Mouse (Mus musculus) cerebellum, adult 9-11 months (tissue): Measurements from ENCODE around the gene Tlcd1.

Source experiments
- DNase-seq: peaks from one replicate; pipeline ENCODE4 v3.0.0; 2022

The Tlcd1 gene

DNA sequence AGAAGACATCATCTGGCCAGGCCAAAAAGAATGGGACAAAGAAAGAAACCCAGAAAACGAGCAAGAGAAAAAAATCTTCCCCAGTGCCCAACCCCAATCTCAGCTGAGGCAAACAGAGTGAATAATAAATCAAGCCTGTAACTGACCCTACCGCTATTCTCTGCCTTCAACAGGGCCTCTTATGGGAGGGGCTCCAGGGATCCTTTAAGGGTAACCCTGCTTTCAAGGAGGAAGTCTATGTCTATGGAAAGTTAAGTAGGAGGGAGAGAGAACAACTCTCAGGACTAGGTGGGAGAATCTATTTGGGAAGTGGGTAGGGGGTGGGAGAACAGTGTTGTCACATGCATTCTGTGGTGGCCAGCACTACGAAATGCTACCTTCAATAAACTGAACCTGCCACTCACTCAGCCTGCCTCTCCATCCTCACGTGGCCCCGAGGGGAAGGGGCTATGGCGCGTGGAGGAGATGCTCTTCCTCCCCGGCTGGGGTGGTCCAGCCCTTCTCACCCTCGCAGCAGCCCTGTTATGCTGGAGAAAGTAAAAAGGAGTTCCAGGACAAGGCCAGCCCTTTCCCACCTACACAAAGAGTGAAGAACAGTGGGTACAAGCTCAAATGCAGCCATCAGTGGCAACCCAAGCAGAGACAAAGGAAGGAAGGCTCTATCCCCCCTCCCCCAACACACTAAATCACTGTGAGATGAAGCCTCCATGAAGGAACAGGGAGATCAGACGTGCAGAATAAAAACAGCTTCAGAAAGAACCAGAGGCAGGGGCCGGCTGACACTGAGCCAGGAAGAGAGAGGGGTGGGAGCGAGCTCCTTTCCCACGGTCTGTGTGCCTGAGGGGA is 29.1 kb downstream of the Tlcd1 start:
- DNase-seq, result no peak

DNA sequence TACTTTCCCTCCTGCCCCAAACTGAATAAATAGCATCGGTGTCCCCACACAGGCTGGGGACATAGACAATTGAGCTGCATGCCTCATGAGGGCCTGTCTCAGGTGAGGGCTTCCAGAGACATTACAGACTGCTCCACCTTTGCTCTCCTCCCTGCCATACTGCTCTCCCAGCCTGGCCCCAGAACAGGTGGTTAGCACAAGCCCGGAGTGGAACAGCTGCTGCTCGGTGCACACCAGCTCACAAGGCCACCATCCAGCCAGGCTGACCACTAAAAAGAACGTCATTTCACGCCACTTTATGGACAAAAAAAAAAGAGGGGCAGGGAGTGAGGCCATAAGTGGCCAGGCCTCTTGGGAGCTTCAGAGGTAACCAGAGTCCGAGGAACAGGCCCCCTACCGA is 30.7 kb downstream of the Tlcd1 start:
- no peak for DNase-seq

GRCm38 (mm10) chr11:78209886-78210285 is 33.4 kb downstream of the Tlcd1 start:
- DNase-seq, result no peak

- DNase-seq, result no peak
Observed at GRCm38 (mm10) chr11:78210615-78211014, 34.1 kb downstream of the Tlcd1 start.

DNA sequence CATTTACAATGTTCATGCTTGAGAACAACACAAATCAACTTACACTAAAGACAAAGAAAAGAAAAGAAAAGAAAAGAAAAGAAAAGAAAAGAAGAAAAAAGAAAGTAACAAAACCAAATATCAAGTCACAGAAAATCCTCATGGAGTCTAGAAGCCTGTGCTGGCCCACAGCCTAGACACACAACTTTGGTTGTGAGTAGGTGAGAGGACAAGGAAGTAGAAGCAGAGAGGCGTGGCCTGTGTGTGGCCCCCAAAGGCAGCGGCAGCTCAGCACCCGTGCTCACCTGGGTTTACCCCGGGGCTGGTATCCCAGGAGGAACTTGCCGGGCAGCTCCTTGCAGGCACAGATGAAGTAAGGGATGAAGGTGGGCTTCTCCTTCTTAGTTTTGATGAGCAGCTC is 35.0 kb downstream of the Tlcd1 start:
- DNase-seq, result no peak

DNA sequence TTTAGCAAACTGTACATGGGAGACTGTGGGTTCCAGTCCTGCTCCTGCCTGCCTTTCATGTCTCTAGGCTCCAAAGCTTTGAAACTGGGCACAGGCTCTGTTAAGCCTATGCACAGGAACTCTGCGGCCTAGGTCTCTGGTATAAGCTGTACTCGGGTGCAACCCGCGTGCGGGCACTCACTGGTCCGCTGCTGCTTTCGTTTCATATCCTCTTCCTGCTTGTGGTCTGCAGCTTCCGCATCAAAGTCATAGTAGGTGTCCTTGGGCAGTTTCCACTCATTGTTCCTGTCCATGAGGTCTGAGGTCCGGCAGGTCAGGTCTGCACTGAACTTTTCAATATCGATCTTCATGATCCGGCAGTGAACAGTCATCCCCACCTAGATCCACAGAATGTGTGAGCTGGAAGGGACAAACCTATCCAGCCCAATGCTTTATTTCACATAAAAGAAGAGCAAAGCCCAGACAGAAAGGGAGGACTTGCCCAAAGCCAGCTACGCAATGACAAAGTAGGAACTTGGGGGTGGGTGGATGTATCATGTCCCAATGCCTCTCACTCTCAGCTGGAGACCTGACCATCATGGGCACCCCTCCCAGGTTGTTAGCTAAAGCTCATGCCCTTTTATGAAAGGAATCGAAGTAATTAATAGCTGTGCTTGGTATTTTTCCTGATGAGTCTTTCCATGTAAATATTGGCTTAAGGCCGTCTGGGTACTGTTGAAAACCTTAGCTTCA is 36.7 kb downstream of the Tlcd1 start:
- DNase-seq, result no peak

DNA sequence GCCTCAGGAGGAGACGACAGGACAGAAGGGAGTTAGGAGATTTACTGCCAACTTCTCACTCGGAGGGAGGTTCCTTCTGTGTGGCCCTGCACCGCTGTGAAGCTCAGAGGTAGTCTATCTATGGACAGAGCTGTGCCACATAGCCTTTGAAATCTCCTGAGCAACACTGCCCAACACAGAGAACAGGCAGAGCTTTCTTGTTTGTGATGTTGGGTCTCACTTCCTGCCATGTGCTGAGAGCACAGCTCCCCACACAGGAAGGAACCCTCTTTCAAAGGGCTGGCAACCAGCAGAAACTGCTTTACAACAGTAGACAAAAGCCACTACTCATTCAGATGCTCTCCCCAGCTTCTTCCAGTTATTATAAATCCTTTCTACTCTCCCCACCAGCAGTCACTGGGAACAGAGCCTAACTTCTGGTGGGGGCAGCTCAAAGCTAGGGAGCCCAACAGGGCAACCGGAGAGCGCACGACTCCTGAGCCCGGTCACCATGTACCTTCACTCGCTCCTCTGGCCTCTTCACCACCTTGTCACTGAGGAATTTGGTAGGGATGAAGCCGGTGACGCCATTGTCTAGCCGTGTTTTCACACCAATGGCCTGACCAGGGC is 39.3 kb downstream of the Tlcd1 start:
- peak; percentile 31 for DNase-seq

- no peak for DNase-seq
Observed at GRCm38 (mm10) chr11:78223586-78223985, 47.1 kb downstream of the Tlcd1 start.
